Mouse (Mus musculus): ENCODE data around the gene Foxred1.

GRCm38 (mm10) chr9:35187351-35187903 is 23.4 kb downstream of the Foxred1 start:
- TF ChIP-seq CEBPB (IDR thresholded peaks at IDR 0.05; ENCODE audit: low read depth): no peak
- TF ChIP-seq USF1 (IDR thresholded peaks at IDR 0.05; ENCODE audit: low read depth): no peak
- no peak for TF ChIP-seq MYOD1 (IDR thresholded peaks at IDR 0.05; ENCODE audit: control insufficient read depth, insufficient read length, low read depth)
- TF ChIP-seq CTCF (IDR thresholded peaks at IDR 0.05; ENCODE audit: control insufficient read depth, insufficient read depth, insufficient read length): no peak
